Mouse (Mus musculus) C2C12 (cell line): Measurements from ENCODE around the gene Mapkapk3. TPM values are rescaled to one million over a fixed set of nuclear protein-coding genes. Genes with fewer than 3 reads are reported as not detected.

Experiments
- H3K27me3 ChIP-seq: one replicate; pipeline ENCODE4 v1.6.1; 2011; ENCODE audit not compliant: control insufficient read depth, insufficient read depth, insufficient read length
- H3K36me3 ChIP-seq: one replicate; pipeline ENCODE4 v1.6.1; 2011; ENCODE audit not compliant: control insufficient read depth, insufficient read depth
- H3K4me3 ChIP-seq: one replicate; pipeline ENCODE4 v1.5.1; 2011; ENCODE audit warnings: mild to moderate bottlenecking, control low read depth; ENCODE audit not compliant: poor library complexity, insufficient read depth, severe bottlenecking
- H3K79me2 ChIP-seq: one replicate; pipeline ENCODE4 v1.6.1; 2011; ENCODE audit not compliant: control insufficient read depth, insufficient read depth
- H3K79me3 ChIP-seq: one replicate; pipeline ENCODE4 v1.6.1; 2011; ENCODE audit warnings: low read depth, control low read depth
- H3ac ChIP-seq: one replicate; pipeline ENCODE3; 2011; ENCODE audit warnings: low read depth; ENCODE audit not compliant: control insufficient read depth, insufficient read length
- CEBPB ChIP-seq: IDR thresholded peaks from one replicate; pipeline ENCODE4 v1.6.1; 2011; ENCODE audit warnings: low read depth, mild to moderate bottlenecking, control low read depth, moderate library complexity
- CTCF ChIP-seq: IDR thresholded peaks from one replicate; pipeline ENCODE4 v1.5.1; 2011; ENCODE audit not compliant: control insufficient read depth, insufficient read depth, insufficient read length
- FOSL1 ChIP-seq: IDR thresholded peaks from one replicate; pipeline ENCODE4 v1.8.0; 2011; ENCODE audit warnings: mild to moderate bottlenecking, low read length; ENCODE audit not compliant: poor library complexity, insufficient read depth, severe bottlenecking
- MAX ChIP-seq: IDR thresholded peaks from one replicate; pipeline ENCODE4 v1.6.1; 2011; ENCODE audit warnings: mild to moderate bottlenecking, control low read depth
- MYOD1 ChIP-seq: IDR thresholded peaks from one replicate; pipeline ENCODE4 v1.6.1; 2011; ENCODE audit warnings: low read depth; ENCODE audit not compliant: control insufficient read depth, insufficient read length
- MYOG ChIP-seq: IDR thresholded peaks from one replicate; pipeline ENCODE4 v1.6.1; 2011; ENCODE audit not compliant: control insufficient read depth, insufficient read length; ENCODE audit errors: extremely low read depth
- USF1 ChIP-seq: IDR thresholded peaks from one replicate; pipeline ENCODE4 v1.6.1; 2011; ENCODE audit warnings: low read depth, mild to moderate bottlenecking, control low read depth, moderate library complexity
- polyA plus RNA-seq: library from polyadenylated mRNA; unstranded; fragments of >200 nt; fragmentation: generic; extraction: Trizol; gene quantifications from one replicate; pipeline ENCODE4 v1.2.1, GENCODE M21; 2012; ENCODE audit warnings: missing spikeins

The Mapkapk3 gene
- polyA plus RNA-seq, 1 experiment = 5.3 TPM

- no peaks in the 10 kb centered on the region for H3K79me3 ChIP-seq
- no peaks in the 10 kb centered on the region for H3K27me3 ChIP-seq
- no peaks in the 10 kb centered on the region for H3K36me3 ChIP-seq
- H3K79me2 ChIP-seq = no peaks in the 10 kb centered on the region
- no peak overlapping the region for H3ac ChIP-seq
- TF ChIP-seq CTCF (no peak), FOSL1 (no peak)
- no peak overlapping the region for H3K4me3 ChIP-seq
Observed at GRCm38 (mm10) chr9:107334356-107334755, 44.7 kb upstream of the Mapkapk3 start.

DNA sequence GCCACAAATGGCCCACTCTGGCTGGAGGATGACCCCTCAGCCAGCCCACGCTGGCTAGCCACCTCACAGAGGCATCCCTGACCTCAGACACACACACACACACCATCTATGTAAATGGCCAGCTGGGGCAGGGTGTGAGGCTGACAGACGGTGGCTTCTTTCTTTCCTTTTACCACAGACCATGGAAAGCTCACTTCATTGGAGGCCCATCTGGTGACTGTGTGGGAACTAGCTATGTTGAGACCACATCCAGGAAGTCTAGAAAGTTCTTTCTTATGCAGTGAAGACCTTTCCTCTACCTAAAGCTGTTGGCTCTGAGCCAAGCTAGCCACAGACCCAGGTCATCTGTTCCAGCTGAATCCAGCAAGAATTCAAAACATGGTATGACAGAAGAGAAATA lies 44.0 kb upstream of the Mapkapk3 start:
- no peak overlapping the region for H3ac ChIP-seq
- no peaks in the 10 kb centered on the region for H3K79me3 ChIP-seq
- H3K36me3 ChIP-seq = no peaks in the 10 kb centered on the region
- no peak overlapping the region for H3K4me3 ChIP-seq
- H3K27me3 ChIP-seq = no peaks in the 10 kb centered on the region
- no peaks in the 10 kb centered on the region for H3K79me2 ChIP-seq
- TF ChIP-seq USF1 (no peak), CEBPB (no peak), CTCF (no peak), FOSL1 (no peak), MYOD1 (no peak), MAX (no peak), MYOG (no peak)

- H3K4me3 ChIP-seq = no peak overlapping the region
- no peaks in the 10 kb centered on the region for H3K79me3 ChIP-seq
- no peak overlapping the region for H3ac ChIP-seq
- no peaks in the 10 kb centered on the region for H3K79me2 ChIP-seq
- no peaks in the 10 kb centered on the region for H3K36me3 ChIP-seq
- H3K27me3 ChIP-seq = no peaks in the 10 kb centered on the region
- TF ChIP-seq MYOD1 (no peak), MYOG (no peak), CEBPB (no peak), USF1 (no peak), CTCF (no peak), MAX (no peak), FOSL1 (no peak)
Observed at GRCm38 (mm10) chr9:107330791-107331190, 41.1 kb upstream of the Mapkapk3 start.

- no peaks in the 10 kb centered on the region for H3K27me3 ChIP-seq
- H3K36me3 ChIP-seq = no peaks in the 10 kb centered on the region
- no peaks in the 10 kb centered on the region for H3K79me2 ChIP-seq
- TF ChIP-seq CTCF (no peak), CEBPB (no peak), MYOD1 (no peak), USF1 (no peak), FOSL1 (no peak), MAX (no peak), MYOG (no peak)
- no peaks in the 10 kb centered on the region for H3K79me3 ChIP-seq
- H3ac ChIP-seq = no peak overlapping the region
- no peak overlapping the region for H3K4me3 ChIP-seq
Observed at GRCm38 (mm10) chr9:107327879-107328620, 38.4 kb upstream of the Mapkapk3 start.

DNA sequence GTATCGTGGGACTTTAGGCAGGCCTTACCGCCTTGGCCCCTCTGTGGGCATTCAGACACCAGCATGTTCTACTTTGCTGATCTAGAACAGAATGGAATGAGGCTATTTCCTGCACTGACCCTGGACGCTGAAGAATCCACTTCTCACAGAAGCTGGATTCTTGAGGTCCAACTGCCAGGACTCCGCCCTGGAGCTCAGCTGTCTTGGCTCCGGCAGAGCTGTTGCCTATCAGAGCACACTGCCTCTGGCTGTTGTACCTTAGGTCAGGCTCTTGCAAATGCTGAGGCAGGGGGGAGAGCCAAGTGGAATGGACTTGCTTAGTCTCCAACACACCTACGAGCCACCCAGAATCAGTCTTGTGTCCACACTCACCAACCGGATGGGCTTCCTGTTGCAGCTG lies 36.2 kb upstream of the Mapkapk3 start:
- Histone ChIP-seq H3K27me3 (no peaks in the 10 kb centered on the region), H3ac (no peak overlapping the region), H3K79me3 (no peaks in the 10 kb centered on the region), H3K79me2 (no peaks in the 10 kb centered on the region), H3K4me3 (no peak overlapping the region), H3K36me3 (no peaks in the 10 kb centered on the region)
- no peak for TF ChIP-seq CEBPB
- TF ChIP-seq MAX = no peak
- TF ChIP-seq CTCF = no peak
- TF ChIP-seq FOSL1 = no peak
- TF ChIP-seq MYOD1 = no peak
- TF ChIP-seq MYOG = no peak
- no peak for TF ChIP-seq USF1

DNA sequence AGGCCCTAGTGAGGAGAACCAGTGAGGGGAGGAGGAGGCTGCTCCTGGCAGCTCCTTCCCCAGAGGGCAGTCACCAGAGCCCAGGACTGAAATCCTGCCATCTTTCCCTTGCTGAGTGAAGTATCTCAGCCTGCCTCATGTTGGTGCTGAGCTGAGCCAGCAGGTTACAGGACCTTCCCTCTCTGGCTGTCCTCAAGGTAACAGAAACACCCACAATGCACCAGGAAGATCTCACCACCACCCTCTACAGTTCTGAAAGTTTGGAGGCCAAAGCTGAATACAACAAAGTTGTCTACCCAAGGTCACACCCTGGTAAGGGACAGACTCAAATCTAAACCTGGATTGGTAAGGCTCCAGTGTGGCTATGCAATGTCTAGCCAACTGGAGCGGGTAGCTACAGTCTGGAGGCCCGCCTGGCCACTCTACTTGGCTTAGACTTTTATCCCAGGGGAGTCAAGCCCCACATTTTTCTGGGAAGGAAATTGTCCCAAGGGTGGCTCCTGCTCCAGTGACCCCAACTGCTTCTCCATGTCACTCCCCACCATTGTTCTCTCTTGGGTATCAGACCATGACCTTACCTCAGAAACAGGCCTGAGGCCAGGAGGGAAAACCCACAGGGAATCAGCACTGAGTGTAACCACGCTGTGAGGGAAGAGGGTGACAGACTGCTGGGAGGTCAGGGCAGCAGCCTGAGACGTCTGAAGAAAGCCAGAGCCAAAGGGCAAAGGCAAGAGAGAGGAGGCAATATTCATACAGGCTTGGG lies 35.3 kb upstream of the Mapkapk3 start:
- TF ChIP-seq MYOG = no peak
- no peak overlapping the region for H3K4me3 ChIP-seq
- H3K36me3 ChIP-seq = no peaks in the 10 kb centered on the region
- H3ac ChIP-seq = no peak overlapping the region
- H3K27me3 ChIP-seq = no peaks in the 10 kb centered on the region
- no peaks in the 10 kb centered on the region for H3K79me2 ChIP-seq
- H3K79me3 ChIP-seq = no peaks in the 10 kb centered on the region
